Mouse (Mus musculus) olfactory bulb, adult 2 months (tissue): Measurements from ENCODE around the gene Pgd.

ENCODE experiments used
- CTCF ChIP-seq: fragments of 200-500 bp; IDR thresholded peaks from 2 replicates; pipeline ENCODE4 v1.5.1; 2012; ENCODE audit warnings: low read depth, mild to moderate bottlenecking, low read length, moderate library complexity; ENCODE audit not compliant: insufficient read depth
- POLR2A ChIP-seq: fragments of 200-500 bp; IDR thresholded peaks from 2 replicates; pipeline ENCODE4 v1.6.1; 2012; ENCODE audit warnings: mild to moderate bottlenecking, low read depth, low read length, moderate library complexity; ENCODE audit not compliant: insufficient read depth

- TF ChIP-seq CTCF (no peak), POLR2A (no peak)
Measured at GRCm38 (mm10) chr4:149157415-149157973, 9.1 kb downstream of the Pgd start.
